Mouse (Mus musculus) embryonic facial prominence, embryonic 12.5 days (tissue): Measurements from ENCODE around the gene Btrc. TPM values are rescaled to one million over a fixed set of nuclear protein-coding genes. Genes with fewer than 3 reads are reported as not detected.

Source experiments
- ATAC-seq: fragments of 200-750 bp; cut with Nextera tagmentation; 2 replicates; pipeline ENCODE4 v1.8.0; 2017; ENCODE audit not compliant: insufficient number of reproducible peaks, insufficient read depth, low FRiP score, low TSS enrichment
- H3K27ac ChIP-seq: fragments of 300-500 bp; sonication (generic); 2 replicates; pipeline ENCODE4 v1.5.1; 2016; ENCODE audit warnings: mild to moderate bottlenecking
- H3K27me3 ChIP-seq: fragments of 300-500 bp; sonication (generic); 2 replicates; pipeline ENCODE4 v1.6.1; 2016; ENCODE audit warnings: mild to moderate bottlenecking, moderate library complexity
- H3K36me3 ChIP-seq: fragments of 300-500 bp; sonication (generic); 2 replicates; pipeline ENCODE4 v1.6.1; 2016; ENCODE audit warnings: mild to moderate bottlenecking
- H3K4me1 ChIP-seq: fragments of 300-500 bp; sonication (generic); 2 replicates; pipeline ENCODE4 v1.6.1; 2016
- H3K4me2 ChIP-seq: fragments of 300-500 bp; sonication (generic); replicated peaks from 2 replicates; pipeline ENCODE4 v1.6.1; 2016; ENCODE audit warnings: mild to moderate bottlenecking, moderate library complexity
- H3K4me3 ChIP-seq: fragments of 300-500 bp; sonication (generic); 2 replicates; pipeline ENCODE4 v1.5.1; 2016; ENCODE audit warnings: mild to moderate bottlenecking
- H3K9ac ChIP-seq: fragments of 300-500 bp; sonication (generic); 2 replicates; pipeline ENCODE4 v1.6.1; 2016; ENCODE audit warnings: mild to moderate bottlenecking, moderate library complexity
- H3K9me3 ChIP-seq: fragments of 300-500 bp; sonication (generic); 2 replicates; pipeline ENCODE4 v1.6.1; 2016; ENCODE audit warnings: mild to moderate bottlenecking, moderate library complexity
- WGBS: fragments of 180-500 bp; shearing (Covaris S2); methylation state at CpG from one replicate; pipeline ENCODE4 v1.1.7; 2016; 5-methylcytosine and 5-hydroxymethylcytosine counted together
- polyA plus RNA-seq: library from polyadenylated mRNA; unstranded; fragments of >200 nt; fragmentation: Nextera tagmentation; extraction: Ambion mirVana; gene quantifications from 2 replicates; pipeline ENCODE4 v1.2.1, GENCODE M21; 2016

The Btrc gene
- polyA plus RNA-seq, 1 experiment from 2014 or later: 59.4 TPM

DNA sequence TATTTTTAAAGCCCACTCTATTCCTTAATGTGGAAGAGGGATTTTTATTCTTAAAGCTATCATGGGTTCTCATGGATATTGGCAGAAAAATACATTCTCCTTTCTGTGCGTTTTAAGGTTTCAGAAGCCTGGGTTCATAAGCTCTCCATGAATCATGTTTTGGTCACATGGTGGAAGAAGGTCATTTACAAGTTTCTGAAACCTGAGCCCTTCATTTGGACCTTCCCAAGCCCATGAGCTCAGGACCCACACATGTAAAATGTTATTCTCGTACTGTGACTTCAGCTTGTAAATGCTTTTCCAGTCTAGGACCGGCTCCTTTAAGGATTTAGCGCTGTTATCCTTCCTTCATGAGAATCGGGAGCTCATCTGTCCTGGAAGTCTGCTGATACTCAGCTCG is 116.0 kb downstream of the Btrc start:
- Histone ChIP-seq H3K4me1 (peaks cover 19% of the 10 kb centered on the region), H3K9me3 (no peaks in the 10 kb centered on the region), H3K27ac (no peak overlapping the region), H3K4me2 (no peak overlapping the region), H3K9ac (no peak overlapping the region), H3K27me3 (no peaks in the 10 kb centered on the region), H3K4me3 (no peak overlapping the region), H3K36me3 (no peaks in the 10 kb centered on the region)
- WGBS: 84% methylated on average over 6 of the region's 6 CpGs
- no peak for ATAC-seq

DNA sequence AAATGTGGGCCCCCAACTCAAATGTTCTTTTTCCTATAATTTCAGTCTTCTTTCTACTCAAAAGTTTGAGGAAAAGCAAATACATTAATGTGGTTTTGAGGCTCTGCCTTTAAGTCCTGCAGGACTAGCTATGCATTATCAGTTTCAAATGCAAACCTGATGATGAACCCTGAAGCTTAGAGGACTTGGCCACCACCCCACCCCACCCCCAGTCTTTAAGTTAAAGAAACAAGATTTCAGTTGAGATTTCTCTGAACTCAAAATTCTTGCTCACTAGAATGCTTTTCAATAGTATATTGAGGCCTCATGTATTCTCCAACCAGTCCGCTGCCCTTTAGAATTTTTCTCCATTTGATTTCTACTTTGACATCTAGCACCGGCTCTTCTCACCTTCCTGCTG is 117.0 kb downstream of the Btrc start:
- no peak overlapping the region for H3K9ac ChIP-seq
- no peak overlapping the region for H3K4me3 ChIP-seq
- no peaks in the 10 kb centered on the region for H3K36me3 ChIP-seq
- no peak for ATAC-seq
- 92% methylated on average over 2 of the region's 2 CpGs for WGBS
- H3K27me3 ChIP-seq: no peaks in the 10 kb centered on the region
- peaks cover 18% of the 10 kb centered on the region for H3K4me1 ChIP-seq
- H3K4me2 ChIP-seq: no peak overlapping the region
- H3K9me3 ChIP-seq: no peaks in the 10 kb centered on the region
- H3K27ac ChIP-seq: no peak overlapping the region

DNA sequence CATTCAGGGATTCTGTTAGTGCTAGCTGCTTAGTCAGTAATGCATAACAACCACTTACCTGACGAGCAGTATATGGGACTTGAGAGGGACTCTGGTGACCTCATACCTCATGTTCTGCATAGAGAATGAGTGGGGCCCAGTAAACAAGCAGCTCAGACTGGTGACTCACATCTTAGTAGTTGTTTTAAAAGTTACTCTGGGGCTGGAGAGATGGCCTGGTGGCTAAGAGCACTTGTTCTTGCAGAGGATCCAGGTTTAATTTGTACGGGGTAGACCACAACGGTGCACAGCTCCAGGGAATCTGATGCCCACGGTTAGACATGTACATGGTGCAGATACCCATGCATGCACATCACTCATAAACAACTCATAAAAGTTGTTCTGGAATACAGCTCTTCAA is 117.4 kb downstream of the Btrc start:
- ATAC-seq: no peak

DNA sequence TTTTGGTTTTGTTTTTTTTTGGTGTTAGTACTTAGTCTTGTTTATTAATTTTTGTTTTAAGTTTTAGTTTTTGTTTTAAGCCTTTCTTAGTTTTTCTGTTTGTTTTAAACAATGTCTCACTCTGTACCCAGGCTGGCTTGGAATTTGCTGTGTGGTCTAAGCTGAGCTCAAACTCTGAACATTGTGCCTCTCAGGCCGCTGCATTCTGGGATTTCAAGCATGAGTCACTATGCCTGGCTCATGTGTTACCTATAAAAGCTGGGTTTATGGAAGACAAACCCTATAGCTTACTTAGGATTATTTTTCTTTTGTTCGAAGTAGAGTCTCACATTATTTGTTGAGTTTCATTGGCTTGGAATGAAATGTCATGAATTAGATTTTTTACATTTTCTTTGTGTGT is 119.9 kb downstream of the Btrc start:
- no peak for ATAC-seq
- no peaks in the 10 kb centered on the region for H3K36me3 ChIP-seq
- no peak overlapping the region for H3K4me2 ChIP-seq
- whole genome bisulfite sequencing: 62% methylated on average over 2 of the region's 2 CpGs
- H3K27me3 ChIP-seq: no peaks in the 10 kb centered on the region
- no peak overlapping the region for H3K4me3 ChIP-seq
- no peak overlapping the region for H3K9ac ChIP-seq
- no peaks in the 10 kb centered on the region for H3K9me3 ChIP-seq
- no peak overlapping the region for H3K27ac ChIP-seq
- H3K4me1 ChIP-seq: peaks cover 5% of the 10 kb centered on the region; the same call in 1 of the 2 replicates

More for the DNA sequence above, 117.4 kb downstream of the Btrc start:
- no peaks in the 10 kb centered on the region for H3K36me3 ChIP-seq
- no peak overlapping the region for H3K4me2 ChIP-seq
- no peaks in the 10 kb centered on the region for H3K27me3 ChIP-seq
- H3K4me3 ChIP-seq: no peak overlapping the region
- no peak overlapping the region for H3K9ac ChIP-seq
- WGBS: 84% methylated on average over 4 of the region's 4 CpGs
- H3K9me3 ChIP-seq: no peaks in the 10 kb centered on the region
- no peak overlapping the region for H3K27ac ChIP-seq
- H3K4me1 ChIP-seq: peaks cover 13% of the 10 kb centered on the region

DNA sequence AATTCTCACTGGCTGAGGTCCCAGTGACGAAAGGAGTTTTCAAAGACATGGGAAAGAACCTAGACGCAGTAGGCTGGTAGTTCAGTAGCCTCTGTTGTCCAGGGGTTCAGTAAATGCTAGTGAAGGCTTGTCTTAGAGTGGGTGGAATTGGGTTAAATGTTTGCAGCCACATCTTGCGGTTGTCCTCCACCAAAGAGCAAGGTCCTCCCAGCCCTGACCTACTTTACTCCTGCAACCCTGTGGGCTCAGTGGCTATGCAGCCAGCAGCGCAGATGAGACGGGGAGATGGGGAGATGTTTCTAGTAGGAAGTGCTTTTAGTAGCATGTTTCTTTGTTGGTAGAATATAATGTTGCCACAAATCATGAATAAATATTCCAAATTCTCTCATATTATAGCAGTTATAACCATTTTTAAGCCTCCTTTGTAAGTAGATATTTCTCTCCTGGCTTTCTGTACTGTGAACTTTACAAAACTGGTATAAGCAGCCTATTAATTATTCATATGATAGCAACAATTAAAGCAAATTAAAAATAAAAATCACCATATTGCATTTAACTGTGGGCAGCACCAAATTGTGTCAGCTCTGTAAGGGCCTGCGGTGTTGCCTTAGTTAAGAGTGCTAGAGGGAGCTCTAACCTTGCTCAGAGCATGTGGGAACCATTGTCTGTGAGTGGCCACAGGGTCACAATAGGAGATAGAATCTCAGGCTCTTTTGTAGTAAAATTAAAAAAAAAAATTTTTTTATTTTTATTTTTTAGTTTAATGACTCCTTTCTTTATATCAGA is 122.9 kb downstream of the Btrc start:
- WGBS: 82% methylated on average over 6 of the region's 6 CpGs

DNA sequence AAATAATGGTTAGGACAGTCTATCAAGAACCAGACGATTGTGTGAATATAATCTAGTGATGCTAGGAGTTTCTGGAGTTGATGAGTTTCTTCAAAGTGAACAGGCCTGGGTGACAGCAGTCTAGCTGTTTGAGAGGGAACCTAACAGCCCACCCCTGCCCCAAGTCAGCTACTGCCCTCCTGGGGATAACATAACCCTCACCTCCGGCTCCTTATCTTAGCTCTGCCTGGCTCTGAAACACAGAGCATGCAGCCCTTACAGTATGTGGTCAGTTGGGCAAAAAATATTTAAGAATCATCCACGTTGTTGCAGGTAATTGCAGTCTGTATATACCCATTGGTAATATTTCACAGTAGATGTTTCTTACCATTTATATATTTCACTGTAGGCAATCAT is 123.5 kb downstream of the Btrc start:
- H3K4me3 ChIP-seq: no peak overlapping the region
- no peaks in the 10 kb centered on the region for H3K27me3 ChIP-seq

More for the DNA sequence above, 122.9 kb downstream of the Btrc start:
- Histone ChIP-seq H3K27ac (no peak overlapping the region), H3K4me1 (peaks cover 5% of the 10 kb centered on the region; the same call in 1 of the 2 replicates), H3K9me3 (no peaks in the 10 kb centered on the region), H3K4me2 (no peak overlapping the region), H3K36me3 (no peaks in the 10 kb centered on the region), H3K27me3 (no peaks in the 10 kb centered on the region), H3K9ac (no peak overlapping the region), H3K4me3 (no peak overlapping the region)
- no peak for ATAC-seq

DNA sequence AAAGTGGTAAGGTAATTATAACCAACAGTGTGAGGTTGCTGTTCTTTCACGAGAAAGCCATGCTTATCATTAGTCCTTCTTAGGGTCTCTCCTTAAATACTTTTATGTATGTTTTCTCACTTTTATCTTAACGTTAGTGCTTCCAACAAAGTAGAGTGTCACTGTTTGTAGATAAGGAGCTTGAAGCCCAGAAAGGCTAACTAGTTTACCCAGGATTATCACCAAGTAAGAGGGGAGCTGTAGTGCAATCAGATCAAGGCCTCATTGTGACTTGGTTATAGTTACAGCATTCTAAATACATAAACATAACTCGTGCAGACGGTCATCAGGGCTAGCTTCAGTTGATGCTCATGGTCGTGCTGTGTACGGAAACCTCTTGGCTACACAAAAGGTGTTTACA is 126.4 kb downstream of the Btrc start:
- Histone ChIP-seq H3K4me2 (no peak overlapping the region), H3K36me3 (no peaks in the 10 kb centered on the region), H3K9ac (no peak overlapping the region), H3K27ac (no peak overlapping the region), H3K4me1 (no peaks in the 10 kb centered on the region), H3K27me3 (no peaks in the 10 kb centered on the region), H3K4me3 (no peak overlapping the region), H3K9me3 (no peaks in the 10 kb centered on the region)
- 75% methylated on average over 6 of the region's 6 CpGs for WGBS
- ATAC-seq: no peak

More for the DNA sequence above, 123.5 kb downstream of the Btrc start:
- H3K4me2 ChIP-seq: no peak overlapping the region
- no peak for ATAC-seq
- H3K9me3 ChIP-seq: no peaks in the 10 kb centered on the region
- 69% methylated on average over 3 of the region's 3 CpGs for WGBS
- no peaks in the 10 kb centered on the region for H3K36me3 ChIP-seq
- H3K4me1 ChIP-seq: peaks cover 5% of the 10 kb centered on the region; the same call in 1 of the 2 replicates
- no peak overlapping the region for H3K27ac ChIP-seq
- no peak overlapping the region for H3K9ac ChIP-seq

DNA sequence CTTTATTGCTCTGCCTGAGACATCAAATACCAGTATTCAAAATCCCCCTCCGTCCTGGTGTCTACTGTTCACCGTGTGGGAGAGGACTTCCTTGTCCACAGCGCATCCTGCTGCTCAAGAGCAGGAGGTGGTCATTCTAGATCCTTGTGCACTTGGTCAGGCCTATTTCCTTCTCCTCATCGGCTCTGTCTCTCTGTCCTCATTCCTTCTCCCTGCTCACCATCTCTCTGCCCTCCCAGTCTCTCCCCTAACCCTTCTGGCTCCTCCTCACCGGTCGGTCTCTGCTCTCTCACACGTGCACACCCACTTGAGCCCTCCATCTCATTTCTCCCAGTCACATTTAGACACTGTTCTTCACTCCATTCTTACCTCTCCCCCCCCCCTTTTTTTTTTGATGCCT is 127.7 kb downstream of the Btrc start:
- H3K9me3 ChIP-seq: no peaks in the 10 kb centered on the region
- H3K36me3 ChIP-seq: no peaks in the 10 kb centered on the region
- H3K27ac ChIP-seq: no peak overlapping the region
- H3K4me1 ChIP-seq: no peaks in the 10 kb centered on the region
- no peak for ATAC-seq
- no peaks in the 10 kb centered on the region for H3K27me3 ChIP-seq
- WGBS: 74% methylated on average over 7 of the region's 7 CpGs
- no peak overlapping the region for H3K9ac ChIP-seq
- no peak overlapping the region for H3K4me2 ChIP-seq
- no peak overlapping the region for H3K4me3 ChIP-seq

DNA sequence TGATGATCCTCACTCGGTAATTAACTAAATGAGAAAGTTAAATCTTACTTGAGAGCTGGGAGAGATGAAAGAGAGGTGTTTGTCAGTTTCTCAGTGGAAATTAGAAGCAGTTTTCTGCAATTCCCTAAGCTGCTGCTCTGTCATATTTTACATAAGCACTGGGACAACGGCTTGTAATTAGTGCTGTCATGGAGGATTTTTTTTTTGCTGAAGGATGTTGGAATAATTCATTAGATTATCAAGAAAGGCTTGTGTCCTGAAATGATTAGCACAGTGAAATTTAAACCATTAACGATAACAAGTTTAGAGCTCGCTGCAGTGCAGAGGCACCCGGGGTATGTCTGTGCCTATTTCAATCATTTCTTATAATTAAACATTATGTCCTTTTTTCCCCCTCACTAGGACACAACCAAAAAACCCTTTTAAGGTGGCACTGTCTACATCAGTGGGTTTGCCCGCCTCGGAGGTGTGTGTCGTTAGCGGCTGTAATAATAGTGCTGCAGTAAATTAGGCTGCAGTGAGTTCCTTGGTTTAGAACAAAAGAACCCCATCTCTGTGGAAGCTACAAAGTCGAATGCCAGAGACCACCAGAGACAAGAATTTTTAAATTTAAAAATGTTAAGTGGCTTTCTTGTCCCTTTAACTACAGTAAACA is 130.7 kb downstream of the Btrc start:
- no peaks in the 10 kb centered on the region for H3K27me3 ChIP-seq
- WGBS: 65% methylated on average over 10 of the region's 10 CpGs
- no peak overlapping the region for H3K27ac ChIP-seq

DNA sequence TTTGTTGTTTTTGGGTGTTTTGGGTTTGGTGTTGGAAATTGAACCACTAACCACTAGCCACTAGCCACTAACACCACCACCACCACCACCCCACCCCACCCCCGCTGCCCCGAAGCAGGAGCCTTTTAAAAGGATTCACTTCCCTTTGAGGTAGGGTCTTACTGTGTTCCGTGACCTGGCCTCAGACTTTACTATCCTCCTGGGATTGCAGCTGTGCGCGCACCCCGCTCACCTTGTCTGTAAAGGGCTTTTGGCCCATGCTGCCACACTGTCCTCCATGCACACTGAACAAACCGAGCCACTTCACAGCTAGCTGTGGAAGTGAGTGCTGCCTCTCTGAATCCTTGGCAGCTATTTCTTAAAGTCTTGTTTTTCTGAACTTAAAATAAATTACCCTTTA is 141.9 kb downstream of the Btrc start:
- ATAC-seq: no peak
- WGBS: 78% methylated on average over 7 of the region's 7 CpGs

More for the DNA sequence above, 130.7 kb downstream of the Btrc start:
- Histone ChIP-seq H3K4me3 (no peak overlapping the region), H3K4me1 (no peaks in the 10 kb centered on the region), H3K9ac (no peak overlapping the region), H3K4me2 (no peak overlapping the region), H3K9me3 (no peaks in the 10 kb centered on the region), H3K36me3 (no peaks in the 10 kb centered on the region)
- no peak for ATAC-seq

DNA sequence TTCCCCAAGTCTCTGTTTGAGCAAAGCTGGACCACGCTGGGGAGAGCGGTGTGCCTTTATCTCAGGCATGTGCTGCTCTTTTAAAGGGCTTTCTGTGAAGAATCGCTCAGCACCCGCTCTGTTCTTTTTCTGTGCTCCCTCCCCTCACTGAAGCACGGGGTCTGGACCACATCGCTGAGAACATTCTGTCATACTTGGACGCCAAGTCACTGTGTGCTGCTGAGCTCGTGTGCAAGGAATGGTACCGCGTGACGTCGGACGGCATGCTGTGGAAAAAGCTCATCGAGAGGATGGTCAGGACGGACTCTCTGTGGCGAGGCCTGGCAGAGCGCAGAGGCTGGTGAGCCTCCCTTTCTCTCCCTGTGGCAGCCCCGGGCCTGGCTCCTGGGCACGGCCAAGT is 144.0 kb downstream of the Btrc start:
- H3K36me3 ChIP-seq: peaks cover 15% of the 10 kb centered on the region
- H3K4me3 ChIP-seq: no peak overlapping the region
- 84% methylated on average over 19 of the region's 19 CpGs for WGBS
- H3K9me3 ChIP-seq: no peaks in the 10 kb centered on the region
- ATAC-seq: no peak
- H3K27ac ChIP-seq: no peak overlapping the region
- H3K4me2 ChIP-seq: no peak overlapping the region
- H3K9ac ChIP-seq: no peak overlapping the region
- no peaks in the 10 kb centered on the region for H3K27me3 ChIP-seq
- no peaks in the 10 kb centered on the region for H3K4me1 ChIP-seq

More for the DNA sequence above, 141.9 kb downstream of the Btrc start:
- no peak overlapping the region for H3K4me3 ChIP-seq
- H3K4me1 ChIP-seq: no peaks in the 10 kb centered on the region
- H3K9me3 ChIP-seq: no peaks in the 10 kb centered on the region
- H3K36me3 ChIP-seq: peaks cover 11% of the 10 kb centered on the region
- H3K27ac ChIP-seq: no peak overlapping the region
- no peak overlapping the region for H3K9ac ChIP-seq
- no peaks in the 10 kb centered on the region for H3K27me3 ChIP-seq
- H3K4me2 ChIP-seq: no peak overlapping the region

DNA sequence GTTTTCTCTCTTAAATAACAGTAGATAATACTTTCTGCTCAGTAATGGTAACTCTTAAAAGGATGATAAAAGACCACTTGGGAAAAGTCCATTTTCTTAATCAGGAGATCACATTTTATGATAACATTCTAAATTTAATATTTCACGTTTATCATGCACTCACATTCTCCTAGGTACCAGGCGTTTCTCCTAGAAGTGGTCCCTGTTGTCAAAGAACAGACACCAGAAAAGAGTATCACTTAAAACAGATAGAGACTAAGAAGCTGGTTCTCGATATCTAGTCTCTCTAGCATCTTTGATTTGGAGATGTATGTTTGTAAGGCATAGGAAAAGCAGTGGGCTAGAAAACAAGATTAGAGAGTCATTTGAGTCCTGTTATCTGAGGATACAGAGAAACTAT is 147.1 kb downstream of the Btrc start:
- ATAC-seq: no peak
- no peaks in the 10 kb centered on the region for H3K9me3 ChIP-seq
- H3K9ac ChIP-seq: no peak overlapping the region

More for the DNA sequence above, 147.1 kb downstream of the Btrc start:
- H3K4me3 ChIP-seq: no peak overlapping the region
- 82% methylated on average over 3 of the region's 3 CpGs for WGBS
- H3K36me3 ChIP-seq: peaks cover 35% of the 10 kb centered on the region
- no peaks in the 10 kb centered on the region for H3K4me1 ChIP-seq
- no peak overlapping the region for H3K27ac ChIP-seq
- no peaks in the 10 kb centered on the region for H3K27me3 ChIP-seq
- H3K4me2 ChIP-seq: no peak overlapping the region
